Mouse (Mus musculus): ENCODE measurements around the gene Vamp5.

- TF ChIP-seq POLR2A (IDR thresholded peaks at IDR 0.05; ENCODE audit: control insufficient read depth, extremely low read depth, insufficient read depth, low read length, poor library complexity) (no peak), CTCF (IDR thresholded peaks at IDR 0.05; ENCODE audit: borderline replicate concordance, control insufficient read depth, extremely low read depth, insufficient read depth, low read length, poor library complexity) (peak; percentile 89)
Measured at GRCm38 (mm10) chr6:72407119-72407518, 26.9 kb upstream of the Vamp5 start.
